ENCODE assay signal across 10 mouse cellular contexts in the genomic region with DNA sequence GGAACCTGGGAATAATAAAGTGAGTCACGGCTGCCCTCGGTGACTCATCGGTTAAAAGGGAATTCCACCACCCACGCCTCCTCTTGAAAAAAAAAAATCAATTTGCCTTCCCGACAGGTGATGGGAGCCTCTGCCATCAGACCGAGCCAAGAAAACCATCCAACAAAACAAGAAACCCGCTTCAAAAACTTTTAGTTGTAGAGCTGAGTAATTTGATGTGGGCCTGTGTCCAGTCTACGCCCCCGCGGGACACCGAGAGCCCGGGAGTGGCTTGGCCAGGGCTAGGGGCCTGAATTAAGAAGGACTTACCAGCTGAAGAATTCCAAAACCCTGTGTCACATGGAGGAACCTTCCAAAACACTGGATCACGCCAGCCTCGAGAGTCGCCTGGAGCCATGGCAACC.
DNase-seq lines count a peak whose midpoint lies in the region.
"Had no signal": no experiment of that assay in that cellular context is flagged by ENCODE, and none has a peak within 500 bp of the region (broad histone marks: within the 10 kb centered on the region; RNA-seq: fewer than 3 reads in every experiment).

No protein-coding gene starts in this region.

- H3K9me3 ChIP-seq in forebrain, embryonic 10.5 days, result no peaks in the 10 kb centered on the region

- 85% methylated on average over 15 of the region's 15 CpGs for WGBS in forebrain, embryonic 10.5 days

- no peak overlapping the region for H3K4me3 ChIP-seq in forebrain, embryonic 10.5 days
- H3K4me3 ChIP-seq: erythroblast, embryonic 14.5 days; megakaryocyte, embryonic 14.5 days had no signal

- DNase-seq in cerebellum, postnatal 14 days, result peak; percentile 23 to 32
- no peak for DNase-seq in cerebellum, adult 11 months
- peak; percentile 28 to 74 for DNase-seq in urinary bladder, adult 18-20 months (ENCODE audit: low spot score in 2 of 2)
- DNase-seq in urinary bladder, postnatal 10 days (ENCODE audit: low spot score), result no peak
- DNase-seq in heart, postnatal 14 days, result peak; percentile 73 to 75
- peak; percentile 51 to 68 for DNase-seq in urinary bladder, postnatal 4 days (ENCODE audit: low spot score in 2 of 2)
- DNase-seq in left cerebral cortex, adult 18-20 months (ENCODE audit: low spot score in 2 of 2), result no peak
- no peak for DNase-seq in forebrain, embryonic 10.5 days (ENCODE audit: extremely low spot score, low spot score)

- H3K27me3 ChIP-seq in forebrain, embryonic 10.5 days (ENCODE audit: poor library complexity, severe bottlenecking), result no peaks in the 10 kb centered on the region
- H3K27me3 ChIP-seq: megakaryocyte, embryonic 14.5 days had no signal

- intact Hi-C loops in heart, postnatal 14 days (cut with DNase I), result no loop called here

- H3K4me1 ChIP-seq in forebrain, embryonic 10.5 days, result peaks cover 8% of the 10 kb centered on the region; the same call in 1 of the 2 replicates

- H3K27ac ChIP-seq in forebrain, embryonic 10.5 days, result no peak overlapping the region

- H3K36me3 ChIP-seq in forebrain, embryonic 10.5 days (replicated peaks), result no peaks in the 10 kb centered on the region

Comparison
In these comparisons a context has a peak if more than half of its experiments do, and no peak if none do; other contexts are left out.
1. DNase-seq: peak in cerebellum, postnatal 14 days (2 of 2), urinary bladder, adult 18-20 months (2 of 2), heart, postnatal 14 days (2 of 2) and urinary bladder, postnatal 4 days (2 of 2); none in cerebellum, adult 11 months (single experiment), urinary bladder, postnatal 10 days (single experiment), left cerebral cortex, adult 18-20 months (0 of 2) and forebrain, embryonic 10.5 days (single experiment).